Mouse (Mus musculus): ENCODE results near the gene Aurkaip1. TPM values are rescaled to one million over a fixed set of nuclear protein-coding genes. Genes with fewer than 3 reads are reported as not detected.

The Aurkaip1 gene
- 7.5 TPM for polyA plus RNA-seq (2014; fragmentation: Illumina TruSeq; extraction: RNeasy Lipid Tissue Mini Kit (QIAGEN cat#74804); ENCODE audit: low read depth, low replicate concordance)

DNA sequence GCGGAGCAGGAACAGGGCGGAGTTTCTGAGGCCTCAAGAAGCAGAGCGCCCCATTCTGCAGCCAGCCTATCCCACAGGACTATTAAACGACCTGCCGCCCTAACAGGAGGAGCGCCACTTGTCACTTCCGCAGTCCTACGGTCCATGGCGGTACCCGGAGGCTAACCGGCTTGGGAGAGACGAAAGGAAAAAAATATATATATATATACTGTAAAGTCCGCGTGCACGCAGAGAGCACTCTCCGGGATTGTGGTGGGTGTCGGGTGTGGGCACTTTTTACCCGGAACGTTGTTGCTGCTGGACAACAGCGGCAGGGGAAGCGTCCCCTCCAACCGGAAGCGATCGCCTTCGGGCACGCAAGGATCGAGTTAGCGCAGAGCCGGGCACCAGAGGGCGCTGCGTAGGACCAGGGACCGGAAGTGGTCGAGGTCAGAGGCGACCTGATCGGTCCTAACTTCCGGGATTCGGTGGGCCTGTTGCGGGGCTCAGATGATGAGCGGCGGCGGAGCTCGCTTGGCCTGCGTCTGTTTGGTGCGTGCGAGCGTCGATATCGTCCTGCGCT lies at the start of gene Aurkaip1:
TSS of gene Aurkaip1 (plus strand) at position 68 of the 562 bp plus-strand sequence.

DNA sequence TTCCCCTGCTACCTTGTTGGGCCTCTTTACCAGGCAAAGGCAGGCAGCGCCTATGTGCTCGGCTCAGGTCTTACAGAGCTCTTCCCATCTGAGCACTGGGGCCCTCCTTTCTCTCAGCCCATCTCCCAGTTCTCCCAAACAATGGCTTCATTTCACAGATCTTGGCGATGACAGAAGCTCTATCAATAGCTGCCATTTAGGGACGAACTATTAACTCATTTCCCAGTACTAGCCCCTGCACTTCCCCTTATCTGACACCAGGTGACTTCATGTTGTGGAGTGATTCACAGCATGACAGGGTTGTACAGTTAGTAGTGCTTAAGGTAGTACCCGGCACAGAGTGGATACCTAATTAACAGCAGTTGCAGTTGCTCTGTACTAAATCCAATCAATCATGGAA lies 45.3 kb upstream of the Aurkaip1 start, which contains the start of gene Tmem88b:
TSS of gene Tmem88b (minus strand) at position 56 of the 400 bp plus-strand sequence.

DNA sequence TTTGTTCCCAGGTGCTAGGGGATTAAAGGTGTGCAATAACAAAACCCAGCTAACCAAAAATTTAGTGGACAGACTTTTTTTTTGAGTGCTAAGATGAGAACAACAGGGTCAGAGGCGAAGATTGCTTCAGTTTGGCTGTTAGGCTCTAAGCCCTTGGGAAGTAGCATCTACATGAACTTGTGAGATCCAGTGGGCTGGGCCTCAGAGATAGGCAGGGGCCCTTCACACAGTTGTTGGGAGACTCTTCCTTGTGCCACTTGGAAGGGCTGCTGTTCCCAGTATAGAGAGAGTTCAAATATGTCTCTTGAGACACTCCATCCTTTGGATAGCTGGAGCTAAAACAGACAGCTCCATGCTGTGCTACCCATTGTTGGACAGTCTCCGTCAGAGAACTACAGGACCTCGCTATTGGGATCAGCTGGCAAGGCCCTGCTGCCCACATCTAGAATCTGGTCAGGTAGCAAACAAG lies 41.0 kb upstream of the Aurkaip1 start, which contains the start of gene Ankrd65:
TSS of gene Ankrd65 (plus strand) at position 419 of the 469 bp plus-strand sequence.

GRCm38 (mm10) chr4:155802741-155803339 lies 28.2 kb upstream of the Aurkaip1 start, which contains the start of gene Mrpl20:
TSS of gene Mrpl20 (plus strand) at chr4:155802878.

GRCm38 (mm10) chr4:155811929-155812664 lies 19.0 kb upstream of the Aurkaip1 start, which contains the start of gene Ccnl2:
TSS of gene Ccnl2 (plus strand) at chr4:155812489.

GRCm38 (mm10) chr4:155839483-155839910 lies 8.4 kb downstream of the Aurkaip1 start, which contains the start of gene Mxra8:
TSS of gene Mxra8 (plus strand) at chr4:155839680.

GRCm38 (mm10) chr4:155846871-155847578 lies 16.0 kb downstream of the Aurkaip1 start, which contains the start of gene Dvl1:
TSS of gene Dvl1 (plus strand) at chr4:155847402.

DNA sequence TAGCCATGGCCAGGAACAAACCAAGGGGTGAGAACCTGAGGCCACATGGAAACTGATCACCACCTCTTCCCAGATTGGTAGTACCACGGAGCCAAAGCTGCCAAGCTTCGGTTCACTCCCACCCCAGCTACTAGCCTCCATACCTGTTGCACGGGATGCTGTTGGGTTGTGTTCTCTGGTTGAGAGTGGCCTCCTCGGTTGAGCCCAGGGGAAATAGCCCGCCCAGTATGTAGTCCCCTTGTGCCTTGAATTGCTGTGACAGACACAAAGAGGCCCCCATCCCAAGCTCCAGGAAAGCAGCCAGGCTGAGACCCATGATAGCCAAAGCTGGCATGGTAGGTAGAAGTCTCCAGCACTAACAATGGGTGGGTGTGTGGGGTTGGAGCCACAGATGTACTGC lies 31.9 kb downstream of the Aurkaip1 start, which contains the start of gene Tas1r3:
TSS of gene Tas1r3 (minus strand) at position 362 of the 400 bp plus-strand sequence.

DNA sequence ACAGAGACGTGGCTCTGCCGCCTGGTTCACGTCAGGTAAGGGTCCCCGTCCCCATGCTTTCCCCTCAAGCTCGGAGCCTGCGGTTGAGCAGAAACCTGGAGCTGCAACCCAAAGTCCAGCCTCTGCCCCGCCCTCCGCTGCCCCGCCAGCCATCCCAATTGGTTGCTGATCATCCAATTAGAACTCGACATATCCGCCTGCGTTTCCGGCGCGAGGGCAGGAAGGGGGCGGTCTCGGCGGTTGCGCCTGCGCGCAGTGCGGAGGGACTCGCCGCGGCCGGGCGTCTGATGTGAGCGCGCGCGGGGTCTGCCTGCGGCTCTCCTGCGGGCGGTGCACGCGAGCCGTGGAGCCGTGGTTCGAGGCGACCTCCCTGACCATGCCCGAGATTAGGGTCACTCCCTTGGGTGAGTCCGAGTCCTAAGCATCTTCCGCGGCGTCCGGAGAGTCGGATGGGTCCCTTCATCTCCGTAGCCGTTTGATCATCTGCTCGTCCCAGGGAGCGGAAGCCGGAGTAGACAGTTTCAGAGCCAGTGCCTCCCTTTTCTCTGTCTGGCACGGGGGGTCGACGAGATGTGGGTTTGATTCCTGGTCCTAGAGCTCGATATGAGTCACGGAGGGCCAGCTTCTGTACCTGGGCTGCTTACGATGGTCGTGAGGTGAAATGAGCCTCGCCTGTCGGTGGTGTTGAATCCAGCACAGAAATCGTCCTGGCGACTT lies 38.4 kb downstream of the Aurkaip1 start, which contains the start of the genes Cptp and Ints11:
TSS of gene Cptp (minus strand) at position 124 of the 717 bp plus-strand sequence.
TSS of gene Ints11 (plus strand) at position 230 of the 717 bp plus-strand sequence.

Other genes with a start within 250 kb of the Aurkaip1 start
- 30.8 TPM for gene Slc35e2, start 229.9 kb upstream of the Aurkaip1 start, polyA plus RNA-seq (2014; fragmentation: Illumina TruSeq; extraction: RNeasy Lipid Tissue Mini Kit (QIAGEN cat#74804); ENCODE audit: low read depth, low replicate concordance)
- 28.7 TPM for gene Cdk11b, start 206.4 kb upstream of the Aurkaip1 start, polyA plus RNA-seq (2014; fragmentation: Illumina TruSeq; extraction: RNeasy Lipid Tissue Mini Kit (QIAGEN cat#74804); ENCODE audit: low read depth, low replicate concordance)
- gene Gm10563, start 185.9 kb upstream of the Aurkaip1 start, polyA plus RNA-seq (2014; fragmentation: Illumina TruSeq; extraction: RNeasy Lipid Tissue Mini Kit (QIAGEN cat#74804); ENCODE audit: low read depth, low replicate concordance) = not detected
- gene Mmp23, start 177.9 kb upstream of the Aurkaip1 start, polyA plus RNA-seq (2014; fragmentation: Illumina TruSeq; extraction: RNeasy Lipid Tissue Mini Kit (QIAGEN cat#74804); ENCODE audit: low read depth, low replicate concordance) = 0.26 TPM
- 0.87 TPM for gene Mib2, start 162.1 kb upstream of the Aurkaip1 start, polyA plus RNA-seq (2014; fragmentation: Illumina TruSeq; extraction: RNeasy Lipid Tissue Mini Kit (QIAGEN cat#74804); ENCODE audit: low read depth, low replicate concordance)
- not detected for gene Fndc10, start 136.9 kb upstream of the Aurkaip1 start, polyA plus RNA-seq (2014; fragmentation: Illumina TruSeq; extraction: RNeasy Lipid Tissue Mini Kit (QIAGEN cat#74804); ENCODE audit: low read depth, low replicate concordance)
- gene Ssu72, start 126.5 kb upstream of the Aurkaip1 start, polyA plus RNA-seq (2014; fragmentation: Illumina TruSeq; extraction: RNeasy Lipid Tissue Mini Kit (QIAGEN cat#74804); ENCODE audit: low read depth, low replicate concordance) = 50.5 TPM
- gene Tmem240, start 96.5 kb upstream of the Aurkaip1 start, polyA plus RNA-seq (2014; fragmentation: Illumina TruSeq; extraction: RNeasy Lipid Tissue Mini Kit (QIAGEN cat#74804); ENCODE audit: low read depth, low replicate concordance) = not detected
- gene Atad3a, start 70.2 kb upstream of the Aurkaip1 start, polyA plus RNA-seq (2014; fragmentation: Illumina TruSeq; extraction: RNeasy Lipid Tissue Mini Kit (QIAGEN cat#74804); ENCODE audit: low read depth, low replicate concordance) = 11.7 TPM
- gene Vwa1, start 56.6 kb upstream of the Aurkaip1 start, polyA plus RNA-seq (2014; fragmentation: Illumina TruSeq; extraction: RNeasy Lipid Tissue Mini Kit (QIAGEN cat#74804); ENCODE audit: low read depth, low replicate concordance) = 0.11 TPM
- gene Tmem88b, start 45.4 kb upstream of the Aurkaip1 start, polyA plus RNA-seq (2014; fragmentation: Illumina TruSeq; extraction: RNeasy Lipid Tissue Mini Kit (QIAGEN cat#74804); ENCODE audit: low read depth, low replicate concordance) = 1.9 TPM
- gene Ankrd65, start 40.8 kb upstream of the Aurkaip1 start, polyA plus RNA-seq (2014; fragmentation: Illumina TruSeq; extraction: RNeasy Lipid Tissue Mini Kit (QIAGEN cat#74804); ENCODE audit: low read depth, low replicate concordance) = not detected
- gene Mrpl20, start 28.4 kb upstream of the Aurkaip1 start, polyA plus RNA-seq (2014; fragmentation: Illumina TruSeq; extraction: RNeasy Lipid Tissue Mini Kit (QIAGEN cat#74804); ENCODE audit: low read depth, low replicate concordance) = 46.8 TPM
- 60.9 TPM for gene Ccnl2, start 18.8 kb upstream of the Aurkaip1 start, polyA plus RNA-seq (2014; fragmentation: Illumina TruSeq; extraction: RNeasy Lipid Tissue Mini Kit (QIAGEN cat#74804); ENCODE audit: low read depth, low replicate concordance)
- gene Mxra8, start 8.4 kb downstream of the Aurkaip1 start, polyA plus RNA-seq (2014; fragmentation: Illumina TruSeq; extraction: RNeasy Lipid Tissue Mini Kit (QIAGEN cat#74804); ENCODE audit: low read depth, low replicate concordance) = 11.4 TPM
- 3.9 TPM for gene Dvl1, start 16.1 kb downstream of the Aurkaip1 start, polyA plus RNA-seq (2014; fragmentation: Illumina TruSeq; extraction: RNeasy Lipid Tissue Mini Kit (QIAGEN cat#74804); ENCODE audit: low read depth, low replicate concordance)
- not detected for gene Tas1r3, start 32.1 kb downstream of the Aurkaip1 start, polyA plus RNA-seq (2014; fragmentation: Illumina TruSeq; extraction: RNeasy Lipid Tissue Mini Kit (QIAGEN cat#74804); ENCODE audit: low read depth, low replicate concordance)
- 5.9 TPM for gene Cptp, start 38.2 kb downstream of the Aurkaip1 start, polyA plus RNA-seq (2014; fragmentation: Illumina TruSeq; extraction: RNeasy Lipid Tissue Mini Kit (QIAGEN cat#74804); ENCODE audit: low read depth, low replicate concordance)
- gene Ints11, start 38.3 kb downstream of the Aurkaip1 start, polyA plus RNA-seq (2014; fragmentation: Illumina TruSeq; extraction: RNeasy Lipid Tissue Mini Kit (QIAGEN cat#74804); ENCODE audit: low read depth, low replicate concordance) = 2.7 TPM
- gene Pusl1, start 60.5 kb downstream of the Aurkaip1 start, polyA plus RNA-seq (2014; fragmentation: Illumina TruSeq; extraction: RNeasy Lipid Tissue Mini Kit (QIAGEN cat#74804); ENCODE audit: low read depth, low replicate concordance) = 2.5 TPM
- 0.08 TPM for gene Acap3, start 60.5 kb downstream of the Aurkaip1 start, polyA plus RNA-seq (2014; fragmentation: Illumina TruSeq; extraction: RNeasy Lipid Tissue Mini Kit (QIAGEN cat#74804); ENCODE audit: low read depth, low replicate concordance)
- gene Ube2j2, start 112.6 kb downstream of the Aurkaip1 start, polyA plus RNA-seq (2014; fragmentation: Illumina TruSeq; extraction: RNeasy Lipid Tissue Mini Kit (QIAGEN cat#74804); ENCODE audit: low read depth, low replicate concordance) = 41.7 TPM
- not detected for gene C1qtnf12, start 131.0 kb downstream of the Aurkaip1 start, polyA plus RNA-seq (2014; fragmentation: Illumina TruSeq; extraction: RNeasy Lipid Tissue Mini Kit (QIAGEN cat#74804); ENCODE audit: low read depth, low replicate concordance)
- gene B3galt6, start 161.4 kb downstream of the Aurkaip1 start, polyA plus RNA-seq (2014; fragmentation: Illumina TruSeq; extraction: RNeasy Lipid Tissue Mini Kit (QIAGEN cat#74804); ENCODE audit: low read depth, low replicate concordance) = 1.3 TPM
- gene Sdf4, start 161.6 kb downstream of the Aurkaip1 start, polyA plus RNA-seq (2014; fragmentation: Illumina TruSeq; extraction: RNeasy Lipid Tissue Mini Kit (QIAGEN cat#74804); ENCODE audit: low read depth, low replicate concordance) = 98.4 TPM
- gene Tnfrsf4, start 182.6 kb downstream of the Aurkaip1 start, polyA plus RNA-seq (2014; fragmentation: Illumina TruSeq; extraction: RNeasy Lipid Tissue Mini Kit (QIAGEN cat#74804); ENCODE audit: low read depth, low replicate concordance) = not detected
- not detected for gene Tnfrsf18, start 194.9 kb downstream of the Aurkaip1 start, polyA plus RNA-seq (2014; fragmentation: Illumina TruSeq; extraction: RNeasy Lipid Tissue Mini Kit (QIAGEN cat#74804); ENCODE audit: low read depth, low replicate concordance)
- not detected for gene Ttll10, start 228.1 kb downstream of the Aurkaip1 start, polyA plus RNA-seq (2014; fragmentation: Illumina TruSeq; extraction: RNeasy Lipid Tissue Mini Kit (QIAGEN cat#74804); ENCODE audit: low read depth, low replicate concordance)

Measured in liver, adult 10 weeks (tissue).